Mouse (Mus musculus): ENCODE data around the gene Pard6b. TPM values are rescaled to one million over a fixed set of nuclear protein-coding genes. Genes with fewer than 3 reads are reported as not detected.

Pard6b gene
- total and polyA plus RNA-seq, 3 experiments: 3.9 to 7.6 TPM; not detected in 1

DNA sequence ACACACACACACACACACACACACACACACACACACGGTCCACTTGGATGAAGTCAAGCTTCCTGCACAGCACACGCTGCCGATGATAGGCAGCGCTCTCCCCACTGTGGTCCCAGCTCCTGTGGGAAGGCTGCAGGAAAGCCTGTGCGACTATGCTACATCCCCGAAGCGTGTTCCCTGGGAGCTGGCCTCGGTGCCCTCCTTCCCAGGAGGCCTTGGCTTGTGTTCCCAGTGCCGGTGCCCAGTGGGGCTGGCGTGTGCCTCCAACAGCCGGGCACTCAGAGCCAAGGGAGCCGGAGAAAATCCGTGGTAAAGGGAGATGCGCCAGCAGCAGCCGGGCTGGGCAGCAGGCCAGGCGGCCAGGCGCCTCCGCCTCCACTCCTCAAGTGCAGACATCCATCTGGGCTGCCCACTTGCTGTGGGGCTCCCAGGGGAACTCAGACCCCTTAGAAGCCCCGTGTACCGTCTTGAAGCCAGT lies 25.9 kb downstream of the Pard6b start:
- H3K4me3 ChIP-seq (ENCODE audit: control insufficient read depth in 1 of 2, insufficient read depth in 1 of 2, low read depth in 2 of 2, low read length in 2 of 2): no peak overlapping the region
- H3K79me2 ChIP-seq (ENCODE audit: control insufficient read depth, insufficient read depth, low read length, poor library complexity): no peaks in the 10 kb centered on the region
- H3K36me3 ChIP-seq (ENCODE audit: control insufficient read depth in 1 of 2, insufficient read depth in 2 of 2, low read length in 2 of 2): no peaks in the 10 kb centered on the region
- H3K27ac ChIP-seq (ENCODE audit: control insufficient read depth, low read depth, low read length): no peak overlapping the region
- H3K9me3 ChIP-seq (replicated peaks; ENCODE audit: insufficient read depth, low read length): no peaks in the 10 kb centered on the region
- no peaks in the 10 kb centered on the region for H3K27me3 ChIP-seq (ENCODE audit: control insufficient read depth in 1 of 2, insufficient read depth in 2 of 2, low read length in 2 of 2)
- DNase-seq (ENCODE audit: low read depth, low spot score): no peak
- H3K9ac ChIP-seq (ENCODE audit: control insufficient read depth, low read depth, low read length, poor library complexity, severe bottlenecking): no peak overlapping the region
- TF ChIP-seq CHD1 (IDR thresholded peaks at IDR 0.05; ENCODE audit: low read depth, low read length): no peak
- no peak for TF ChIP-seq ZKSCAN1 (IDR thresholded peaks at IDR 0.05; ENCODE audit: low read depth, low read length)
- no peak for TF ChIP-seq TCF12 (IDR thresholded peaks at IDR 0.05; ENCODE audit: low read depth, low read length)
- no peak for TF ChIP-seq MAFK (IDR thresholded peaks at IDR 0.05; ENCODE audit: borderline replicate concordance, low read depth, low read length)
- no peak for TF ChIP-seq MYB (IDR thresholded peaks at IDR 0.05; ENCODE audit: low read depth, low read length)
- no peak for TF ChIP-seq CHD2 (IDR thresholded peaks at IDR 0.05; ENCODE audit: low read length)
- no peak for TF ChIP-seq NRF1 (IDR thresholded peaks at IDR 0.05; ENCODE audit: insufficient read depth, low read depth, low read length, poor library complexity, severe bottlenecking)
- TF ChIP-seq MAX (IDR thresholded peaks at IDR 0.05; ENCODE audit: low read length): no peak
- no peak for TF ChIP-seq RAD21 (IDR thresholded peaks at IDR 0.05; ENCODE audit: low read depth, low read length)
- no peak for TF ChIP-seq ETS1 (IDR thresholded peaks at IDR 0.05; ENCODE audit: low read depth, low read length)
- no peak for TF ChIP-seq USF2 (IDR thresholded peaks at IDR 0.05; ENCODE audit: borderline replicate concordance in 1 of 2, insufficient read depth in 1 of 2, low read depth in 1 of 2, low read length in 2 of 2)
- TF ChIP-seq JUND (IDR thresholded peaks at IDR 0.05; ENCODE audit: low read depth, low read length): no peak
- no peak for TF ChIP-seq MXI1 (IDR thresholded peaks at IDR 0.05; ENCODE audit: low read depth, low read length)
- TF ChIP-seq POLR2AphosphoS2 (IDR thresholded peaks at IDR 0.05; ENCODE audit: low read length): no peak
- TF ChIP-seq ZC3H11A (IDR thresholded peaks at IDR 0.05; ENCODE audit: low read depth, low read length): no peak
- TF ChIP-seq MAZ (IDR thresholded peaks at IDR 0.05; ENCODE audit: low read depth, low read length): no peak
- TF ChIP-seq CTCF (IDR thresholded peaks at IDR 0.05 in 2 of 3, conservative IDR thresholded peaks at IDR 0.05 in 1 of 3; ENCODE audit: control insufficient read depth in 1 of 3, insufficient read depth in 1 of 3, low read depth in 2 of 3, low read length in 3 of 3, poor library complexity in 1 of 3, severe bottlenecking in 1 of 3): no peak
- no peak for TF ChIP-seq UBTF (IDR thresholded peaks at IDR 0.05; ENCODE audit: borderline replicate concordance, insufficient read depth, low read depth, low read length)
- no peak for TF ChIP-seq E2F4 (IDR thresholded peaks at IDR 0.05; ENCODE audit: borderline replicate concordance, low read depth, low read length)
- H3K4me1 ChIP-seq (ENCODE audit: control insufficient read depth in 1 of 2, insufficient read depth in 2 of 2, low read length in 2 of 2): no peaks in the 10 kb centered on the region

DNA sequence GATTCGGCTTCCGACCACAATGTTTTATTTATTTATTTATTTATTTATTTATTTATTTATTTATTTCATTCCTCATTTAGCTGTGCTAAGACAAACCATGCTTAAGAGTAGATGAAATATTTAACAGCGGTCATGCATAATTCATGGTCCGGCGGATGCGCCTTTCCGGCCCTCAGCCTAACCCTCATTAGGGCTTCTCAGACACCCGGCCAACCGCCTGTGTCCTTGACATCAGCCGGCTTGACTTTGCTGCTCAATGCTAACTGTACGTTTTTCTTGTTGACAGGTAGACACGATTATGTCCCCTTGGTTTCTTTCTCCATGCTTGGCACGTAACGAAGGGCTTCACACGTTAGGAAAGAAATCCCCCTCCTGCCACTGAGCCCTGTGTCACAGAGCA lies 26.6 kb downstream of the Pard6b start:
- no peaks in the 10 kb centered on the region for H3K79me2 ChIP-seq (ENCODE audit: control insufficient read depth, insufficient read depth, low read length, poor library complexity)
- no peaks in the 10 kb centered on the region for H3K4me1 ChIP-seq (ENCODE audit: control insufficient read depth in 1 of 2, insufficient read depth in 2 of 2, low read length in 2 of 2)
- H3K9ac ChIP-seq (ENCODE audit: control insufficient read depth, low read depth, low read length, poor library complexity, severe bottlenecking): no peak overlapping the region
- H3K27ac ChIP-seq (ENCODE audit: control insufficient read depth, low read depth, low read length): no peak overlapping the region
- no peak overlapping the region for H3K4me3 ChIP-seq (ENCODE audit: control insufficient read depth in 1 of 2, insufficient read depth in 1 of 2, low read depth in 2 of 2, low read length in 2 of 2)
- DNase-seq (ENCODE audit: low read depth, low spot score): no peak
- H3K9me3 ChIP-seq (replicated peaks; ENCODE audit: insufficient read depth, low read length): no peaks in the 10 kb centered on the region
- H3K36me3 ChIP-seq (ENCODE audit: control insufficient read depth in 1 of 2, insufficient read depth in 2 of 2, low read length in 2 of 2): no peaks in the 10 kb centered on the region
- TF ChIP-seq NELFE (IDR thresholded peaks at IDR 0.05; ENCODE audit: low read depth, low read length) (no peak), MYC (IDR thresholded peaks at IDR 0.05; ENCODE audit: low read depth, low read length) (no peak), UBTF (IDR thresholded peaks at IDR 0.05; ENCODE audit: borderline replicate concordance, insufficient read depth, low read depth, low read length) (no peak), NRF1 (IDR thresholded peaks at IDR 0.05; ENCODE audit: insufficient read depth, low read depth, low read length, poor library complexity, severe bottlenecking) (no peak), POLR2AphosphoS5 (IDR thresholded peaks at IDR 0.05; ENCODE audit: borderline replicate concordance, low read depth, low read length) (no peak), ZMIZ1 (IDR thresholded peaks at IDR 0.05; ENCODE audit: low read depth, low read length) (no peak), MAFK (IDR thresholded peaks at IDR 0.05; ENCODE audit: borderline replicate concordance, low read depth, low read length) (no peak), KAT2A (conservative IDR thresholded peaks at IDR 0.05; ENCODE audit: low read depth, low read length) (no peak), USF1 (IDR thresholded peaks at IDR 0.05; ENCODE audit: low read depth, low read length) (no peak), TBP (IDR thresholded peaks at IDR 0.05; ENCODE audit: low read depth, low read length) (no peak), USF2 (IDR thresholded peaks at IDR 0.05; ENCODE audit: borderline replicate concordance in 1 of 2, insufficient read depth in 1 of 2, low read depth in 1 of 2, low read length in 2 of 2) (no peak), TCF12 (IDR thresholded peaks at IDR 0.05; ENCODE audit: low read depth, low read length) (no peak), GABPA (IDR thresholded peaks at IDR 0.05; ENCODE audit: low read depth, low read length) (no peak), GATA1 (IDR thresholded peaks at IDR 0.05; ENCODE audit: low read depth, low read length) (no peak), ELF1 (IDR thresholded peaks at IDR 0.05; ENCODE audit: low read depth, low read length) (no peak), MAX (IDR thresholded peaks at IDR 0.05; ENCODE audit: low read length) (no peak), ETS1 (IDR thresholded peaks at IDR 0.05; ENCODE audit: low read depth, low read length) (no peak)
- no peaks in the 10 kb centered on the region for H3K27me3 ChIP-seq (ENCODE audit: control insufficient read depth in 1 of 2, insufficient read depth in 2 of 2, low read length in 2 of 2)

Data from MEL (cell line).